Mouse (Mus musculus) cortical plate, adult 2 months (tissue): ENCODE measurements around the gene Hydin.

Source experiments
- CTCF ChIP-seq: fragments of 200-500 bp; IDR thresholded peaks from 2 replicates; pipeline ENCODE4 v1.5.1; 2011; ENCODE audit warnings: mild to moderate bottlenecking, control low read depth, low read length; ENCODE audit not compliant: insufficient read depth; ENCODE audit errors: extremely low read depth
- POLR2A ChIP-seq: fragments of 200-500 bp; IDR thresholded peaks from 2 replicates; pipeline ENCODE4 v1.6.1; 2011; ENCODE audit warnings: mild to moderate bottlenecking, low read length, control low read depth; ENCODE audit not compliant: insufficient read depth; ENCODE audit errors: extremely low read depth

GRCm38 (mm10) chr8:110247238-110247637 lies 19.5 kb upstream of the Hydin start:
- TF ChIP-seq POLR2A, result no peak
- no peak for TF ChIP-seq CTCF
